12 mouse cellular contexts compared by ENCODE assay signal in genomic region chr1:90209069-90209468, GRCm38 (mm10). TPM values are rescaled to one million over a fixed set of nuclear protein-coding genes. Genes with fewer than 3 reads are reported as not detected.
DNase-seq lines count a peak whose midpoint lies in the region; ATAC-seq lines count a peak whose summit lies in the region.
"Had no signal": no experiment of that assay in that cellular context is flagged by ENCODE, and none has a peak within 500 bp of the region (broad histone marks: within the 10 kb centered on the region; RNA-seq: fewer than 3 reads in every experiment).

No protein-coding gene starts in this region.

- no peak overlapping the region for H3K4me3 ChIP-seq in kidney, embryonic 14.5 days (ENCODE audit: low read length)
- H3K4me3 ChIP-seq in embryonic facial prominence, embryonic 13.5 days = peak overlapping the region; percentile 76
- no peak overlapping the region for H3K4me3 ChIP-seq in forebrain, embryonic 14.5 days (ENCODE audit: low read depth, low read length)
- H3K4me3 ChIP-seq in midbrain, embryonic 15.5 days = no peak overlapping the region

- no peaks in the 10 kb centered on the region for H3K9me3 ChIP-seq in kidney, embryonic 14.5 days (ENCODE audit: control insufficient read depth, low read length)
- no peaks in the 10 kb centered on the region for H3K9me3 ChIP-seq in embryonic facial prominence, embryonic 13.5 days
- H3K9me3 ChIP-seq in forebrain, embryonic 14.5 days (replicated peaks; ENCODE audit: control insufficient read depth, low read length) = no peaks in the 10 kb centered on the region
- H3K9me3 ChIP-seq in midbrain, embryonic 15.5 days = no peaks in the 10 kb centered on the region

- no peak overlapping the region for H3K27ac ChIP-seq in kidney, embryonic 14.5 days (ENCODE audit: low read depth, low read length)
- H3K27ac ChIP-seq in embryonic facial prominence, embryonic 13.5 days = peak overlapping the region; percentile 44; the same call in 1 of the 2 replicates
- peak overlapping the region; percentile 85 for H3K27ac ChIP-seq in forebrain, embryonic 14.5 days (ENCODE audit: low read depth, low read length)
- 0 out of 2 replicates have a peak overlapping the region, but pooled peaks have one; percentile 60 for H3K27ac ChIP-seq in midbrain, embryonic 15.5 days

- no peak overlapping the region for H3K9ac ChIP-seq in kidney, embryonic 14.5 days (ENCODE audit: low read depth, low read length)
- 0 out of 2 replicates have a peak overlapping the region, but pooled peaks have one; percentile 87 for H3K9ac ChIP-seq in embryonic facial prominence, embryonic 13.5 days
- no peak overlapping the region for H3K9ac ChIP-seq in forebrain, embryonic 14.5 days (ENCODE audit: low read length)
- no peak overlapping the region for H3K9ac ChIP-seq in midbrain, embryonic 15.5 days

- H3K27me3 ChIP-seq in kidney, embryonic 14.5 days (ENCODE audit: control insufficient read depth, insufficient read depth, low read length) = no peaks in the 10 kb centered on the region
- H3K27me3 ChIP-seq in embryonic facial prominence, embryonic 13.5 days = no peaks in the 10 kb centered on the region
- no peaks in the 10 kb centered on the region for H3K27me3 ChIP-seq in forebrain, embryonic 14.5 days (replicated peaks; ENCODE audit: control insufficient read depth, insufficient read depth, low read length)
- no peaks in the 10 kb centered on the region for H3K27me3 ChIP-seq in midbrain, embryonic 15.5 days (replicated peaks)

- H3K4me2 ChIP-seq in kidney, embryonic 14.5 days (replicated peaks; ENCODE audit: low read depth, low read length) = peak overlapping the region; percentile 27; the same call in 1 of the 2 replicates
- peak overlapping the region; percentile 77 for H3K4me2 ChIP-seq in embryonic facial prominence, embryonic 13.5 days
- H3K4me2 ChIP-seq in forebrain, embryonic 14.5 days (ENCODE audit: low read length) = peak overlapping the region; percentile 56
- peak overlapping the region; percentile 58 for H3K4me2 ChIP-seq in midbrain, embryonic 15.5 days

- ATAC-seq in kidney, embryonic 14.5 days (ENCODE audit: low FRiP score, low TSS enrichment) = no peak
- no peak for ATAC-seq in embryonic facial prominence, embryonic 13.5 days (ENCODE audit: insufficient number of reproducible peaks, insufficient read depth, low FRiP score, low TSS enrichment, low read depth)
- ATAC-seq in forebrain, embryonic 14.5 days = peak; percentile 83
- ATAC-seq in midbrain, embryonic 15.5 days (replicated peaks) = no peak
- ATAC-seq in granulocyte monocyte progenitor cell, adult 5-6 weeks (replicated peaks; ENCODE audit: poor library complexity, severe bottlenecking) = no peak

- DNase-seq in kidney, postnatal 4 days = no peak
- DNase-seq in forebrain, embryonic 14.5 days (ENCODE audit: low spot score) = peak; percentile 81
- DNase-seq in spleen, adult 18-20 months = no peak
- DNase-seq: cerebellum, adult 9-10 months; lung, postnatal 4 days had no signal

- peaks cover 11% of the 10 kb centered on the region for H3K36me3 ChIP-seq in kidney, embryonic 14.5 days (ENCODE audit: control insufficient read depth, insufficient read depth, low read length)
- H3K36me3 ChIP-seq in embryonic facial prominence, embryonic 13.5 days = peaks cover 40% of the 10 kb centered on the region
- H3K36me3 ChIP-seq in forebrain, embryonic 14.5 days (ENCODE audit: control insufficient read depth, insufficient read depth, low read length) = peaks cover 6% of the 10 kb centered on the region
- no peaks in the 10 kb centered on the region for H3K36me3 ChIP-seq in midbrain, embryonic 15.5 days (replicated peaks)

- H3K4me1 ChIP-seq in kidney, embryonic 14.5 days (ENCODE audit: control insufficient read depth, insufficient read depth, low read length) = peaks cover 28% of the 10 kb centered on the region
- peaks cover 82% of the 10 kb centered on the region for H3K4me1 ChIP-seq in embryonic facial prominence, embryonic 13.5 days
- peaks cover 45% of the 10 kb centered on the region for H3K4me1 ChIP-seq in forebrain, embryonic 14.5 days (ENCODE audit: control insufficient read depth, insufficient read depth, low read length)
- peaks cover 48% of the 10 kb centered on the region for H3K4me1 ChIP-seq in midbrain, embryonic 15.5 days

- WGBS in kidney, embryonic 14.5 days = 76% methylated on average over 5 of the region's 5 CpGs
- WGBS in embryonic facial prominence, embryonic 13.5 days = 57% methylated on average over 5 of the region's 5 CpGs
- 41% methylated on average over 5 of the region's 5 CpGs for WGBS in forebrain, embryonic 14.5 days
- WGBS in midbrain, embryonic 15.5 days = 41% methylated on average over 5 of the region's 5 CpGs

RNA-seq across cellular contexts. Expression of gene Ackr3, which starts 5.3 kb away (rescaled TPM):
- polyA plus RNA-seq in kidney, embryonic 14.5 days (2014; fragmentation: Nextera tagmentation; extraction: Ambion mirVana) = 50.5 and 56.4 TPM in 2 replicates
- polyA plus RNA-seq in embryonic facial prominence, embryonic 13.5 days (2015; fragmentation: Nextera tagmentation; extraction: Ambion mirVana) = 48.5 and 60.6 TPM in 2 replicates
- polyA plus RNA-seq in forebrain, embryonic 14.5 days (2014; fragmentation: Nextera tagmentation; extraction: Ambion mirVana) = 33.5 and 40.2 TPM in 2 replicates
- 11.3 and 11.4 TPM in 2 replicates for polyA plus RNA-seq in midbrain, embryonic 15.5 days (2015; fragmentation: Nextera tagmentation; extraction: Ambion mirVana)
- total RNA-seq in granulocyte monocyte progenitor cell, adult 5-6 weeks (2014; fragmentation: Nextera tagmentation) = not detected in 2 replicates
- not detected in 2 replicates for total RNA-seq in granulocyte monocyte progenitor cell, adult 5-6 weeks (2017)
- total RNA-seq: MEL had no signal

RNA-seq across cellular contexts. Expression of gene Iqca, which starts 55.9 kb away (rescaled TPM):
- 0.27 and 0.31 TPM in 2 replicates for polyA plus RNA-seq in kidney, embryonic 14.5 days (2014; fragmentation: Nextera tagmentation; extraction: Ambion mirVana)
- polyA plus RNA-seq in embryonic facial prominence, embryonic 13.5 days (2015; fragmentation: Nextera tagmentation; extraction: Ambion mirVana) = 0.32 TPM in 1 of 2 replicates, not detected in the other
- 0.95 and 0.99 TPM in 2 replicates for polyA plus RNA-seq in forebrain, embryonic 14.5 days (2014; fragmentation: Nextera tagmentation; extraction: Ambion mirVana)
- 0.95 and 1.2 TPM in 2 replicates for polyA plus RNA-seq in midbrain, embryonic 15.5 days (2015; fragmentation: Nextera tagmentation; extraction: Ambion mirVana)
- not detected in 2 replicates for total RNA-seq in granulocyte monocyte progenitor cell, adult 5-6 weeks (2014; fragmentation: Nextera tagmentation)
- total RNA-seq in granulocyte monocyte progenitor cell, adult 5-6 weeks (2017) = not detected in 2 replicates
- total RNA-seq: adrenal gland, postnatal 14 days; liver, adult 2 months; MEL had no signal
- polyA plus RNA-seq: liver, adult 2 months had no signal

Comparison
In these comparisons a context has a peak if more than half of its experiments do, and no peak if none do; other contexts are left out.
1. H3K4me2 ChIP-seq: peak in every context shown above with its lines; median percentile 77 in embryonic facial prominence, embryonic 13.5 days; 58 in midbrain, embryonic 15.5 days; 56 in forebrain, embryonic 14.5 days; 27 in kidney, embryonic 14.5 days.